23 mouse cellular contexts compared by ENCODE assay signal in genomic region chr11:45546861-45547260, GRCm38 (mm10).
"Had no signal": no experiment of that assay in that cellular context is flagged by ENCODE, and none has a peak within 500 bp of the region (broad histone marks: within the 10 kb centered on the region; RNA-seq: fewer than 3 reads in every experiment).

No protein-coding gene starts in this region.

- H3K27ac ChIP-seq: heart, embryonic 10.5 days; heart, embryonic 13.5 days; heart, embryonic 15.5 days; hindbrain, embryonic 10.5 days; hindbrain, embryonic 12.5 days; hindbrain, embryonic 14.5 days; intestine, embryonic 15.5 days; layer of hippocampus, adult 2 months; left cerebral cortex, adult 2 months; liver, embryonic 12.5 days; liver, embryonic 14.5 days had no signal

- DNase-seq: gastrocnemius, postnatal 25 days; heart, postnatal 14 days; heart, postnatal 36 days; kidney, adult 18-20 months; kidney, adult 8-10 months; kidney, postnatal 10 days; kidney, postnatal 25 days; kidney, postnatal 4 days; liver had no signal

- H3K27me3 ChIP-seq: heart, embryonic 15.5 days; hindbrain, embryonic 12.5 days; intestine, embryonic 15.5 days; liver, embryonic 12.5 days had no signal

- H3K4me1 ChIP-seq: hindbrain, embryonic 10.5 days; intestine, embryonic 15.5 days; liver, embryonic 12.5 days had no signal

- H3K36me3 ChIP-seq: heart, embryonic 10.5 days; heart, embryonic 13.5 days; heart, embryonic 15.5 days; hindbrain, embryonic 10.5 days; hindbrain, embryonic 12.5 days; intestine, embryonic 15.5 days; liver, embryonic 12.5 days had no signal

- H3K4me3 ChIP-seq: heart, embryonic 10.5 days; heart, embryonic 13.5 days; heart, embryonic 15.5 days; hindbrain, embryonic 10.5 days; hindbrain, embryonic 12.5 days; intestine, embryonic 15.5 days; layer of hippocampus, adult 2 months; left cerebral cortex, adult 2 months; liver, embryonic 12.5 days had no signal

- H3K4me2 ChIP-seq: heart, embryonic 13.5 days; heart, embryonic 15.5 days; hindbrain, embryonic 12.5 days; hindbrain, embryonic 14.5 days; intestine, embryonic 15.5 days; liver, embryonic 12.5 days had no signal

- H3K9ac ChIP-seq: heart, embryonic 13.5 days; heart, embryonic 15.5 days; hindbrain, embryonic 12.5 days; hindbrain, embryonic 14.5 days; intestine, embryonic 15.5 days; liver, embryonic 12.5 days; liver, embryonic 14.5 days had no signal

- ATAC-seq: hindbrain, embryonic 16.5 days; inflammation-experienced regulatory T-cells, adult 6 months; intestine, embryonic 15.5 days; intestine, postnatal 0 days; liver, embryonic 12.5 days had no signal

- H3K9me3 ChIP-seq: heart, embryonic 10.5 days; heart, embryonic 13.5 days; heart, embryonic 15.5 days; hindbrain, embryonic 10.5 days; hindbrain, embryonic 12.5 days; intestine, embryonic 15.5 days; liver, embryonic 12.5 days had no signal
